ENCODE assay signal across 12 mouse cellular contexts in the genomic region with DNA sequence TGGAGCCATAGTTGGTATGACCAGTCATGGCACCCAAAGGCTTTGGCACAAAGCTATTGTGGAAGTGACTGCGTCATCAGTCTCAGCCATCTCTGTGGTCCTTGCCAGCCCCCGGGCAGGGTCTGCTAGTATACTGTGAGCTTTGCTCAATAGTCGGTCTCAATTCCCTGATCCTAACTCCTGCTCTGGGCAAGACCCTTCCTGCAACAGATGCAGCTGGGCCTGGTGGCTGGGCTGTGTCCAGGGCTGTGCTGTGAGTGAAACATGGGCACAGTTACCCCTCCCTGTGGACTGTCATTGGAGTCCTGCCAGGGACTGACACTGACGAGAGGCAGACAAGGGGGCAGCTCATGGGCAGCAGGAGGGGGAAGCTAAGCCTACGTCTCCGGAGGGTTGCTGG. TPM values are rescaled to one million over a fixed set of nuclear protein-coding genes. Genes with fewer than 3 reads are reported as not detected.
DNase-seq lines count a peak whose midpoint lies in the region; ATAC-seq and TF ChIP-seq lines count a peak whose summit lies in the region.
"Had no signal": no experiment of that assay in that cellular context is flagged by ENCODE, and none has a peak within 500 bp of the region (broad histone marks: within the 10 kb centered on the region; RNA-seq: fewer than 3 reads in every experiment).

No protein-coding gene starts in this region.

- peaks cover 50% of the 10 kb centered on the region for H3K27me3 ChIP-seq in lung, embryonic 14.5 days (ENCODE audit: insufficient read depth, low read length)
- H3K27me3 ChIP-seq in lung, postnatal 0 days (replicated peaks; ENCODE audit: insufficient read depth, low read length) = peaks cover 39% of the 10 kb centered on the region
- H3K27me3 ChIP-seq in neural tube, embryonic 15.5 days (replicated peaks) = peaks cover 46% of the 10 kb centered on the region

- TF ChIP-seq EP300 in lung, postnatal 0 days (IDR thresholded peaks at IDR 0.05) = no peak

- no peaks in the 10 kb centered on the region for H3K36me3 ChIP-seq in lung, embryonic 14.5 days (ENCODE audit: insufficient read depth)
- H3K36me3 ChIP-seq in lung, postnatal 0 days (ENCODE audit: insufficient read depth, low read length) = no peaks in the 10 kb centered on the region
- no peaks in the 10 kb centered on the region for H3K36me3 ChIP-seq in neural tube, embryonic 15.5 days
- H3K36me3 ChIP-seq: forebrain, embryonic 12.5 days; limb, embryonic 12.5 days had no signal

- TF ChIP-seq CTCF in lung, embryonic 14.5 days (IDR thresholded peaks at IDR 0.05; ENCODE audit: low read depth) = no peak
- no peak for TF ChIP-seq CTCF in lung, postnatal 0 days (IDR thresholded peaks at IDR 0.05)

- no peaks in the 10 kb centered on the region for H3K9me3 ChIP-seq in lung, embryonic 14.5 days (ENCODE audit: low read depth, low read length)
- no peaks in the 10 kb centered on the region for H3K9me3 ChIP-seq in lung, postnatal 0 days (ENCODE audit: low read length)
- no peaks in the 10 kb centered on the region for H3K9me3 ChIP-seq in neural tube, embryonic 15.5 days (replicated peaks)
- H3K9me3 ChIP-seq: forebrain, embryonic 12.5 days; limb, embryonic 12.5 days had no signal

- H3K9ac ChIP-seq in lung, embryonic 14.5 days = no peak overlapping the region
- H3K9ac ChIP-seq in lung, postnatal 0 days (replicated peaks; ENCODE audit: low read depth) = no peak overlapping the region
- no peak overlapping the region for H3K9ac ChIP-seq in neural tube, embryonic 15.5 days (replicated peaks)
- H3K9ac ChIP-seq: forebrain, embryonic 12.5 days; limb, embryonic 12.5 days had no signal

- DNase-seq in lung, embryonic 14.5 days = no peak
- no peak for DNase-seq in lung, postnatal 0 days (ENCODE audit: low spot score)
- DNase-seq in cerebellum, adult 9-11 months = peak; percentile 88
- peak; percentile 61 for DNase-seq in heart, postnatal 4 days
- no peak for DNase-seq in frontal cortex, postnatal 36 days (ENCODE audit: low spot score in 2 of 2)
- DNase-seq in embryo, embryonic 10.5 days (ENCODE audit: low spot score) = no peak
- DNase-seq in ovary, adult 18-20 months (ENCODE audit: low spot score) = no peak

- H3K27ac ChIP-seq in lung, embryonic 14.5 days (ENCODE audit: low read depth) = no peak overlapping the region
- H3K27ac ChIP-seq in lung, postnatal 0 days (ENCODE audit: low read length) = no peak overlapping the region
- no peak overlapping the region for H3K27ac ChIP-seq in neural tube, embryonic 15.5 days (replicated peaks)
- H3K27ac ChIP-seq: forebrain, embryonic 12.5 days; limb, embryonic 12.5 days had no signal

- no peak overlapping the region for H3K4me3 ChIP-seq in lung, embryonic 14.5 days (ENCODE audit: low read depth, low read length)
- H3K4me3 ChIP-seq in lung, postnatal 0 days (ENCODE audit: low read depth, low read length) = no peak overlapping the region
- H3K4me3 ChIP-seq in neural tube, embryonic 15.5 days (replicated peaks) = no peak overlapping the region
- H3K4me3 ChIP-seq: forebrain, embryonic 12.5 days; limb, embryonic 12.5 days had no signal

- H3K4me2 ChIP-seq in lung, embryonic 14.5 days = no peak overlapping the region
- no peak overlapping the region for H3K4me2 ChIP-seq in lung, postnatal 0 days (replicated peaks; ENCODE audit: low read depth, low read length)
- peak overlapping the region; percentile 11 for H3K4me2 ChIP-seq in neural tube, embryonic 15.5 days
- H3K4me2 ChIP-seq: forebrain, embryonic 12.5 days; limb, embryonic 12.5 days had no signal

- H3K4me1 ChIP-seq in lung, embryonic 14.5 days (ENCODE audit: insufficient read depth) = no peaks in the 10 kb centered on the region
- H3K4me1 ChIP-seq in lung, postnatal 0 days (ENCODE audit: insufficient read depth, low read depth, low read length) = no peaks in the 10 kb centered on the region
- H3K4me1 ChIP-seq in neural tube, embryonic 15.5 days = peaks cover 56% of the 10 kb centered on the region

- WGBS in lung, embryonic 14.5 days = 58% methylated on average over 6 of the region's 6 CpGs
- WGBS in lung, postnatal 0 days = 53% methylated on average over 6 of the region's 6 CpGs
- 35% methylated on average over 6 of the region's 6 CpGs for WGBS in neural tube, embryonic 15.5 days

- peak; percentile 24; the same call in 1 of the 2 replicates for ATAC-seq in lung, embryonic 14.5 days (ENCODE audit: insufficient read depth)
- no peak for ATAC-seq in lung, postnatal 0 days
- ATAC-seq in neural tube, embryonic 15.5 days (ENCODE audit: low FRiP score) = no peak

RNA-seq across cellular contexts. Expression of gene Kcnj12, which starts 2.6 kb away (rescaled TPM):
- 0.26 and 0.30 TPM in 2 replicates for polyA plus RNA-seq in lung, embryonic 14.5 days (2014; fragmentation: Nextera tagmentation; extraction: Ambion mirVana)
- 0.33 and 0.61 TPM in 2 replicates for polyA plus RNA-seq in lung, postnatal 0 days (2015; fragmentation: Nextera tagmentation; extraction: Ambion mirVana)
- total RNA-seq in heart, postnatal 4 days (2021) = 10 to 100 TPM; 18.3 to 21.0 TPM
- polyA plus RNA-seq in neural tube, embryonic 15.5 days (2015; fragmentation: Nextera tagmentation; extraction: Ambion mirVana) = 3.2 and 3.8 TPM in 2 replicates
- total RNA-seq: common myeloid progenitor, adult 5-6 weeks; hematopoietic stem cell, adult 5-6 weeks had no signal

Comparison
In these comparisons a context has a peak if more than half of its experiments do, and no peak if none do; other contexts are left out.
1. DNase-seq: peak in cerebellum, adult 9-11 months (single experiment) and heart, postnatal 4 days (single experiment); none in lung, embryonic 14.5 days (single experiment), lung, postnatal 0 days (single experiment), frontal cortex, postnatal 36 days (0 of 2), embryo, embryonic 10.5 days (single experiment) and ovary, adult 18-20 months (single experiment).